Mouse (Mus musculus): ENCODE data around the gene Itga5. TPM values are rescaled to one million over a fixed set of nuclear protein-coding genes. Genes with fewer than 3 reads are reported as not detected.
"Not testable (repeated sequence)": the region's sequence is repeated elsewhere in the genome, so short reads cannot be mapped to it uniquely, and the experiment has no call there.

Itga5 gene
- polyA plus RNA-seq (2016; fragmentation: Nextera tagmentation; extraction: Ambion mirVana) = 22.8 and 25.6 TPM in 2 replicates

GRCm38 (mm10) chr15:103366376-103367149, at the start of gene Itga5:
TSS of gene Itga5 (minus strand) at chr15:103366763.
- no peaks in the 10 kb centered on the region for H3K9me3 ChIP-seq
- H3K4me3 ChIP-seq = peak within 1 kb of the TSS; percentile 84
- DNase-seq (ENCODE audit: extremely low spot score, low spot score) = peak; percentile 66
- under 1% methylated on average over 51 of the region's 51 CpGs for WGBS
- peak within 1 kb of the TSS; percentile 94 for H3K27ac ChIP-seq
- H3K36me3 ChIP-seq (replicated peaks) = no peaks in the 10 kb centered on the region
- H3K27me3 ChIP-seq (ENCODE audit: poor library complexity, severe bottlenecking) = no peaks in the 10 kb centered on the region
- H3K4me1 ChIP-seq = peaks cover 50% of the 10 kb centered on the region

GRCm38 (mm10) chr15:103405586-103405985, 39.0 kb upstream of the Itga5 start:
- H3K27me3 ChIP-seq (ENCODE audit: poor library complexity, severe bottlenecking); H3K9me3 ChIP-seq; H3K4me3 ChIP-seq; H3K36me3 ChIP-seq (replicated peaks); H3K27ac ChIP-seq; DNase-seq (ENCODE audit: extremely low spot score, low spot score); H3K4me1 ChIP-seq: not testable (repeated sequence)
- WGBS = 84% methylated on average over 3 of the region's 3 CpGs

DNA sequence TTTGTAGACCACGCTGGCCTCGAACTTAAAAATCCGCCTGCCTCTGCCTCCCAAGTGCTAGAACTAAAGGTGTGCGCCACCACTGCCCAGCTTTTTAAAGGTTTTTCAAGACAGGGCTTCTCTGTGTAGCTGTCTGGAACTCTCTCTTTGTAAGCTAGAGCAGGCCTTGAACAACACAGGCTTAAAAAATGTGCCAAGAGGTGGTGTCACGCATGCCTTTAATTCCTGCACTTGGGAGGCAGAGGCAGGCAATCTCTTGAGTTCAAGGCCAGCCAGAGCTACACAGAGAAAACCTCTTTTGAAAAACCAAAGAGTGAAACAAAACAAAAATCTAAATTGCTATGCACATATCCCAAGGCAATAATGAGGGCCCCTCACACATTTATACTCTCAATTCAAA, 34.8 kb upstream of the Itga5 start:
- H3K4me1 ChIP-seq = no peaks in the 10 kb centered on the region
- no peak for DNase-seq (ENCODE audit: extremely low spot score, low spot score)
- no peaks in the 10 kb centered on the region for H3K9me3 ChIP-seq
- H3K27ac ChIP-seq = no peak overlapping the region
- WGBS = 95% methylated on average over 5 of the region's 5 CpGs
- no peaks in the 10 kb centered on the region for H3K27me3 ChIP-seq (ENCODE audit: poor library complexity, severe bottlenecking)
- no peak overlapping the region for H3K4me3 ChIP-seq
- H3K36me3 ChIP-seq (replicated peaks) = no peaks in the 10 kb centered on the region

GRCm38 (mm10) chr15:103393577-103393976, 27.0 kb upstream of the Itga5 start:
- Histone ChIP-seq H3K36me3 (replicated peaks) (no peaks in the 10 kb centered on the region), H3K27ac (no peak overlapping the region), H3K4me3 (no peak overlapping the region), H3K27me3 (ENCODE audit: poor library complexity, severe bottlenecking) (no peaks in the 10 kb centered on the region), H3K9me3 (no peaks in the 10 kb centered on the region), H3K4me1 (no peaks in the 10 kb centered on the region)
- no peak for DNase-seq (ENCODE audit: extremely low spot score, low spot score)

DNA sequence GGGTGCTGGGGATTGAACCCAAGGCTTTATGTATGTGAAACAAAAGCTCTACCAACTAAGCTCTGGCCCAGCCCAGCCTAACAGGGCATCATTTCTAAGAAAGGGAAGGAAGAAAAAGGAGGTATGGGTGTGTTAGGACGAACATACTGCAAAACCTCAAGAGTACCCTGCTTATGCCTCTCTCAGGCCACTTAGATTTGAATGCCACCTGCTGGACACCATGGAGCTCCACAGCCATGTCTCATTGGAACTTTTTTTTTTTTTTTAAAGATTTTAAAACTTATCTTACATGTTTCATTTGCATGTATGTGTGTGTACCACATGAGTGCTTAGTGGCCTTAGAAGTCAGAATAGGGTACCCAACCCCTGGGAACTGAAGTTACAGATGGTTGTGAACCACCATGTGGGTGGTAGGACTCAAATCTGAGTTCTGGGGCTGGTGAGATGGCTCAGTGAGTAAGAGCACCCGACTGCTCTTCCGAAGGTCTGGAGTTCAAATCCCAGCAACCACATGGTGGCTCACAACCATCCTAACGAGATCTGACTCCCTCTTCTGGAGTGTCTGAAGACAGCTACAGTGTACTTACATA, 22.1 kb upstream of the Itga5 start:
- Histone ChIP-seq H3K4me1 (peaks cover 2% of the 10 kb centered on the region; the same call in 1 of the 2 replicates), H3K4me3 (no peak overlapping the region), H3K27me3 (ENCODE audit: poor library complexity, severe bottlenecking) (no peaks in the 10 kb centered on the region), H3K9me3 (no peaks in the 10 kb centered on the region), H3K27ac (no peak overlapping the region), H3K36me3 (replicated peaks) (no peaks in the 10 kb centered on the region)
- no peak for DNase-seq (ENCODE audit: extremely low spot score, low spot score)
- WGBS = 50% methylated on average over 4 of the region's 4 CpGs

GRCm38 (mm10) chr15:103383771-103384488, 17.4 kb upstream of the Itga5 start:
- H3K9me3 ChIP-seq = no peaks in the 10 kb centered on the region
- H3K27ac ChIP-seq = no peak overlapping the region
- H3K4me3 ChIP-seq = no peak overlapping the region
- no peaks in the 10 kb centered on the region for H3K27me3 ChIP-seq (ENCODE audit: poor library complexity, severe bottlenecking)
- DNase-seq (ENCODE audit: extremely low spot score, low spot score) = no peak
- WGBS = 77% methylated on average over 7 of the region's 7 CpGs
- no peaks in the 10 kb centered on the region for H3K36me3 ChIP-seq (replicated peaks)
- peaks cover 12% of the 10 kb centered on the region for H3K4me1 ChIP-seq

- H3K27ac ChIP-seq = no peak overlapping the region
- no peaks in the 10 kb centered on the region for H3K9me3 ChIP-seq
- H3K4me3 ChIP-seq = no peak overlapping the region
- no peak for DNase-seq (ENCODE audit: extremely low spot score, low spot score)
- H3K36me3 ChIP-seq (replicated peaks) = no peaks in the 10 kb centered on the region
- WGBS = 43% methylated on average over 5 of the region's 5 CpGs
- no peaks in the 10 kb centered on the region for H3K27me3 ChIP-seq (ENCODE audit: poor library complexity, severe bottlenecking)
- peaks cover 21% of the 10 kb centered on the region for H3K4me1 ChIP-seq
Observed at GRCm38 (mm10) chr15:103382795-103383406, 16.3 kb upstream of the Itga5 start.

GRCm38 (mm10) chr15:103382075-103382474, 15.5 kb upstream of the Itga5 start:
- H3K4me1 ChIP-seq = peaks cover 23% of the 10 kb centered on the region
- DNase-seq (ENCODE audit: extremely low spot score, low spot score) = no peak
- 84% methylated on average over 2 of the region's 2 CpGs for WGBS

DNA sequence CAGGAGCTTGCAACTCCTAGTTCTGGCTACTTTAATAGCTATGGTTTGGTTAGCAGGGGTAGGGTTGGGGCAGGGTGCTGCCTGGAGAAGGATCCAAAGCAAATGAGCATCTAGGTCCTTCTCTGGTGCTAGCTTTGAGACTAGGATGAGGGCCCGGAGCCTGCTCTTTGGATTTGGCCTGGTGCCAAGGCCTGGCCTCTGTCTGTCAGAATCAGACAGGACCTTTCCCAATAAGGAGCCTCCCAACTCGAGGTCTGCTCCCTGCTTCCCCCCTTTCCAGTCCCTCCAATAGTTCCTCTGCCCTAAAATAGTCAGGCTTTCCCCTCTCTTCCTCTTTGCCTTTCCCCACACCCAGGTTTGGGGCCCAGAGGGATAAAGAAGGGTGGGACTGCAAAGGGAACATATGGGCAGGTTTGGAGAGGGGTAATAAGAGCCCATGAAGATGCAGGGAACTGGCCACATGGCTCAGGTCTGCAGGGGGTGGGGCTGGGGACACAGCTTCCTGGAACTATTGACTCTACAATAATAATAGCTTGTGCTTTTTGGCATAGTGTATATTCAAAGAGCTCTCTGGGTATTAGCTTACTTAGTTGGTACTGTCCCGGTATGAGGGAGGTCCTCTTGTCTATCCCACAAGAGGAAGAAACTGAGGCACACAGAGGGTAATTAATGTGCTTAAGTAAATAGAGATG, 12.2 kb upstream of the Itga5 start:
- Histone ChIP-seq H3K4me3 (no peak overlapping the region), H3K9me3 (no peaks in the 10 kb centered on the region), H3K4me1 (peaks cover 23% of the 10 kb centered on the region), H3K27me3 (ENCODE audit: poor library complexity, severe bottlenecking) (no peaks in the 10 kb centered on the region), H3K27ac (no peak overlapping the region), H3K36me3 (replicated peaks) (no peaks in the 10 kb centered on the region)
- WGBS = 71% methylated on average over 3 of the region's 3 CpGs
- DNase-seq (ENCODE audit: extremely low spot score, low spot score) = no peak

More at GRCm38 (mm10) chr15:103382075-103382474, 15.5 kb upstream of the Itga5 start:
- Histone ChIP-seq H3K9me3 (no peaks in the 10 kb centered on the region), H3K36me3 (replicated peaks) (no peaks in the 10 kb centered on the region), H3K27ac (no peak overlapping the region), H3K27me3 (ENCODE audit: poor library complexity, severe bottlenecking) (no peaks in the 10 kb centered on the region), H3K4me3 (no peak overlapping the region)

DNA sequence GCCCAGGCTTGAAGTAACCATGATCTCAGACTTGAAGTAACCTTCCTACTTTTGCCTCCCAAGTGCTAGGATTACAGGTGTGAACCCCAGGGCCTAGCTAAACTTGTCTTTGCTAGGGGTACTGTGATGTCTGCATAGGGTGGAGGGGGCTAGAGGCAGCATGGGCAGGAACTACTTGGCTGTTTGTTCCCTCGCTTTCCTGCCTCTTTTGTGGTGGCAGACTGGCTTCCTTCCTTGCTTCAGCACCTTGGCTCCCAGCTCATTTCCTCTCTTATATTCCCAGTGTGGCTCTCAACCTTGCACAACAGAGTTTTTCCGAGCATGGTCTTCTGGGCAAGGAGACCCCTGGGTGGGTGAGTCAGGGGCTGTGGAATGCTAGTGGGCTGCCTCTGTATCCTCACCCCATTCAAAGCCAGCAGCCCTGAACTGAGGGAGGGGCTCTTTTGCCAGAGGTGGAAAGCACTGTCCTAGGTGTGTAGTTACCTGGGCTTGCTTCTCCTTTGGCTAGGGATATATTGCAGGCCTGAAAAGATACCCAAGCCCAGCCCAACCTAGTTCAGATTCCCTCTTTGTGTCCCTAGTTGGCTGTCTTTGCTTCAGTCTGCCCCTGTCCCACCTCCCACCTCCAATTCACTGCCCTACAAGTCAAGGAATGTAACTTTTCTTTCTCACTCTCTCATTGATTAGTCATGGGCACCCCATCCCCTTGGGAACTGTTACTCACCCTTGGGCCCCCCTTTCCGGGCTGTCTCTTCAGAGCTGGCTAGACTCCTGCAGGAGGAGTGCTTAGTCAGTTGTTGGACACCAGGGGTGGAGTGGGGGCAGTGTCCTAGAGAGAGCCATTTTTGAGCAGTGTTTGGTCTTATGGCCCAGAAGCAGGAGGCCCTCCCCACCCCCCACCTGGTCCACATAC, 11.4 kb upstream of the Itga5 start:
- Histone ChIP-seq H3K27me3 (ENCODE audit: poor library complexity, severe bottlenecking) (no peaks in the 10 kb centered on the region), H3K36me3 (replicated peaks) (no peaks in the 10 kb centered on the region), H3K4me3 (no peak overlapping the region), H3K4me1 (peaks cover 16% of the 10 kb centered on the region), H3K9me3 (no peaks in the 10 kb centered on the region), H3K27ac (peak overlapping the region; percentile 30; the same call in 1 of the 2 replicates)
- 72% methylated on average over 3 of the region's 3 CpGs for WGBS
- no peak for DNase-seq (ENCODE audit: extremely low spot score, low spot score)

GRCm38 (mm10) chr15:103376837-103377269, 10.3 kb upstream of the Itga5 start:
- H3K27ac ChIP-seq = no peak overlapping the region
- 0 out of 2 replicates have a peak, but pooled peaks cover 10% of the 10 kb centered on the region for H3K4me1 ChIP-seq
- 79% methylated on average over 8 of the region's 8 CpGs for WGBS

More at GRCm38 (mm10) chr15:103376837-103377269, 10.3 kb upstream of the Itga5 start:
- no peaks in the 10 kb centered on the region for H3K27me3 ChIP-seq (ENCODE audit: poor library complexity, severe bottlenecking)
- no peak for DNase-seq (ENCODE audit: extremely low spot score, low spot score)
- H3K4me3 ChIP-seq = no peak overlapping the region
- H3K9me3 ChIP-seq = no peaks in the 10 kb centered on the region
- H3K36me3 ChIP-seq (replicated peaks) = no peaks in the 10 kb centered on the region
